Mouse (Mus musculus) liver, adult 2 months (tissue): Measurements from ENCODE around the gene Fut8.

Experiments
- CTCF ChIP-seq: fragments of 200-500 bp; IDR thresholded peaks from 2 replicates; pipeline ENCODE4 v1.5.1; 2011; ENCODE audit warnings: low read depth, low read length, control low read depth
- POLR2A ChIP-seq: fragments of 200-500 bp; IDR thresholded peaks from 2 replicates; pipeline ENCODE4 v1.6.1; 2011; ENCODE audit warnings: low read length, control low read depth; ENCODE audit not compliant: insufficient read depth; ENCODE audit errors: extremely low read depth

DNA sequence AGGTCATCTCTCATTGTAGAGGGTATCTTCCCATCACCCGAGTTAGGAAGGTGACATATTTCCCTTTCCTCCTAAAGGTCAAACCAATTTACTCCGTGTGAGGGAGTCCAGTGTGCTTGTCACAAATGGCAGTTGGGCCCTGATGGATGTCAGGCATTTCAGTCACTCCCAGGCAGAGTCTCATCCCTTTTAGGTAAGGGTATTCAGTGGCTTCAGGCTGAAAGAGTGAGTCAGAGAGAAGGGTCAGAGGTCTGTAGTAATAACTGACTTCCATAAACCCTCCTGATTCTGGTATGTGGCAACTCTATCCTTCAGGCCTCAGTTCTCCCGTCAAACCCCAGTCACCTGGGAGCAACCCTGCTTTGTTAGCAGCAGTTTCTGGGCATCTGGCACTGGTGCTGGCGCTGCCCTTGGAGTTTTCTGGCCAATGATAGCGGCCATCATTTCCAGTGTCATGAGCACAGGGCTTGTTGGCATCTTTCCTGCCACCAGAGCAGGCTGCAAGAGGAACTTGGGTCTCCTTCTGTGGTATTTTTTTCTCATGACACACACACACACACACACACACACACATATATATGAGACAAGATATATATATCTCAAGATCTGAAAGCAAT is 262.6 kb downstream of the Fut8 start:
- no peak for TF ChIP-seq CTCF
- TF ChIP-seq POLR2A, result no peak
